Mouse (Mus musculus): ENCODE measurements around the gene Sgtb. TPM values are rescaled to one million over a fixed set of nuclear protein-coding genes. Genes with fewer than 3 reads are reported as not detected.

The Sgtb gene
- polyA plus RNA-seq, 1 experiment from 2014 or later: 32.5 TPM

- no peaks in the 10 kb centered on the region for H3K9me3 ChIP-seq (ENCODE audit: control insufficient read depth, low read length)
- H3K9ac ChIP-seq (ENCODE audit: low read depth, low read length): no peak overlapping the region
- H3K36me3 ChIP-seq (ENCODE audit: control insufficient read depth, insufficient read depth, low read length): no peaks in the 10 kb centered on the region; the same call in 1 of the 2 replicates
- no peaks in the 10 kb centered on the region for H3K4me1 ChIP-seq (ENCODE audit: control insufficient read depth, insufficient read depth, low read depth, low read length)
- H3K4me2 ChIP-seq (ENCODE audit: low read length): no peak overlapping the region
- no peak for ATAC-seq
- WGBS: 91% methylated on average over 4 of the region's 4 CpGs
- H3K4me3 ChIP-seq (ENCODE audit: low read length): no peak overlapping the region
- H3K27ac ChIP-seq (ENCODE audit: low read depth, low read length): no peak overlapping the region
- no peaks in the 10 kb centered on the region for H3K27me3 ChIP-seq (replicated peaks; ENCODE audit: control insufficient read depth, insufficient read depth, low read length)
These were observed 9.1 kb upstream of the Sgtb start for GRCm38 (mm10) chr13:104100416-104100815.

GRCm38 (mm10) chr13:104101606-104102235 is 7.8 kb upstream of the Sgtb start:
- H3K9me3 ChIP-seq (ENCODE audit: control insufficient read depth, low read length): no peaks in the 10 kb centered on the region
- H3K27me3 ChIP-seq (replicated peaks; ENCODE audit: control insufficient read depth, insufficient read depth, low read length): no peaks in the 10 kb centered on the region
- no peaks in the 10 kb centered on the region; the same call in 1 of the 2 replicates for H3K36me3 ChIP-seq (ENCODE audit: control insufficient read depth, insufficient read depth, low read length)
- no peak overlapping the region for H3K9ac ChIP-seq (ENCODE audit: low read depth, low read length)
- H3K4me3 ChIP-seq (ENCODE audit: low read length): no peak overlapping the region
- WGBS: 93% methylated on average over 5 of the region's 5 CpGs
- ATAC-seq: no peak
- H3K27ac ChIP-seq (ENCODE audit: low read depth, low read length): no peak overlapping the region
- no peaks in the 10 kb centered on the region for H3K4me1 ChIP-seq (ENCODE audit: control insufficient read depth, insufficient read depth, low read depth, low read length)
- no peak overlapping the region for H3K4me2 ChIP-seq (ENCODE audit: low read length)

GRCm38 (mm10) chr13:104108651-104109287 is 772 bp upstream of the Sgtb start:
- Histone ChIP-seq H3K4me2 (ENCODE audit: low read length) (peak overlapping the region; percentile 88), H3K4me3 (ENCODE audit: low read length) (peak overlapping the region; percentile 82), H3K9me3 (ENCODE audit: control insufficient read depth, low read length) (no peaks in the 10 kb centered on the region), H3K9ac (ENCODE audit: low read depth, low read length) (peak overlapping the region; percentile 83), H3K27ac (ENCODE audit: low read depth, low read length) (peak overlapping the region; percentile 86), H3K27me3 (replicated peaks; ENCODE audit: control insufficient read depth, insufficient read depth, low read length) (no peaks in the 10 kb centered on the region), H3K4me1 (ENCODE audit: control insufficient read depth, insufficient read depth, low read depth, low read length) (peaks cover 13% of the 10 kb centered on the region), H3K36me3 (ENCODE audit: control insufficient read depth, insufficient read depth, low read length) (peaks cover under 1% of the 10 kb centered on the region; the same call in 1 of the 2 replicates)
- no peak for ATAC-seq
- under 1% methylated on average over 24 of the region's 24 CpGs for WGBS

- Histone ChIP-seq H3K4me2 (ENCODE audit: low read length) (peak overlapping the region; percentile 88), H3K9me3 (ENCODE audit: control insufficient read depth, low read length) (no peaks in the 10 kb centered on the region), H3K27me3 (replicated peaks; ENCODE audit: control insufficient read depth, insufficient read depth, low read length) (no peaks in the 10 kb centered on the region), H3K36me3 (ENCODE audit: control insufficient read depth, insufficient read depth, low read length) (0 out of 2 replicates have a peak, but pooled peaks cover 2% of the 10 kb centered on the region), H3K4me1 (ENCODE audit: control insufficient read depth, insufficient read depth, low read depth, low read length) (peaks cover 13% of the 10 kb centered on the region), H3K27ac (ENCODE audit: low read depth, low read length) (peak overlapping the region; percentile 85), H3K4me3 (ENCODE audit: low read length) (peak overlapping the region; percentile 82), H3K9ac (ENCODE audit: low read depth, low read length) (peak overlapping the region; percentile 81)
- ATAC-seq: peak; percentile 86
- 1% methylated on average over 31 of the region's 38 CpGs for WGBS
These were observed 428 bp downstream of the Sgtb start for GRCm38 (mm10) chr13:104109816-104110521.

GRCm38 (mm10) chr13:104110526-104110925 is 985 bp downstream of the Sgtb start:
- WGBS: 26% methylated on average over 7 of the region's 7 CpGs
- ATAC-seq: no peak

DNA sequence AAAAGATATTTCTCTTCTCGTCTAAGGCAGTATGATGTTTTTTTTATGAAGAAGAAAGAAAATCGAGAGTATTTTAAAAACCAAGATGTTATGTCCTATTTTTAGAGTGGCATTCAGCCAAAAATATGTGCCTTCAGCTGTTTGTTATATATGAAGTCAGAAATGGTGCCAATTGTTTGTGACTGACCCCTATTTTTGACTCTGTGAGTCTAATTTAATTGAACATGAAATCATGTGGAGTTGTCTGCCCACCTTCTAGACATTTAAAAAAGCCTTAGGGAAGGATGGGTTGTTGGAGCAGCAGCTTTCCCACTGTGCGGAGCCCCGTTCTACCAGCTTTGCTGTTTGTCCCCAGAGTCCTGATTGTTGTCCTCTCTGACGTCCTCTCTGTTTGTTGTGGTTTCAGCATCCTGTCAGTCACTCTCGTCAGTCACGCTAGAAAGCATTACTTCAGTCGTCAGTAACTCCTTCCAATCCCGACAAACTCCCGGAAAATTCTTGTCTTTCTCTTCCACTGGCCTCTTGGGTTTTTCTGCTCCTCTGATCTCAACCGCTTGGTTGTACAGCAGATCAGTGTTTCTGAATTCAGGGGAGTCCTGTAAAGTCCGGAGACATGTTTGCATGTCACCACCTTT is 2.8 kb downstream of the Sgtb start:
- H3K4me1 ChIP-seq (ENCODE audit: control insufficient read depth, insufficient read depth, low read depth, low read length): peaks cover 13% of the 10 kb centered on the region
- no peaks in the 10 kb centered on the region for H3K27me3 ChIP-seq (replicated peaks; ENCODE audit: control insufficient read depth, insufficient read depth, low read length)
- WGBS: 35% methylated on average over 12 of the region's 12 CpGs
- no peak overlapping the region for H3K4me3 ChIP-seq (ENCODE audit: low read length)
- peak overlapping the region; percentile 2; the same call in 1 of the 2 replicates for H3K4me2 ChIP-seq (ENCODE audit: low read length)
- no peak for ATAC-seq
- H3K9ac ChIP-seq (ENCODE audit: low read depth, low read length): no peak overlapping the region
- peaks cover 17% of the 10 kb centered on the region for H3K36me3 ChIP-seq (ENCODE audit: control insufficient read depth, insufficient read depth, low read length)
- no peaks in the 10 kb centered on the region for H3K9me3 ChIP-seq (ENCODE audit: control insufficient read depth, low read length)
- no peak overlapping the region for H3K27ac ChIP-seq (ENCODE audit: low read depth, low read length)

More at GRCm38 (mm10) chr13:104110526-104110925, 985 bp downstream of the Sgtb start:
- Histone ChIP-seq H3K4me3 (ENCODE audit: low read length) (peak overlapping the region; percentile 82), H3K9ac (ENCODE audit: low read depth, low read length) (peak overlapping the region; percentile 81), H3K27me3 (replicated peaks; ENCODE audit: control insufficient read depth, insufficient read depth, low read length) (no peaks in the 10 kb centered on the region), H3K4me1 (ENCODE audit: control insufficient read depth, insufficient read depth, low read depth, low read length) (peaks cover 13% of the 10 kb centered on the region), H3K9me3 (ENCODE audit: control insufficient read depth, low read length) (no peaks in the 10 kb centered on the region), H3K36me3 (ENCODE audit: control insufficient read depth, insufficient read depth, low read length) (peaks cover 6% of the 10 kb centered on the region; the same call in 1 of the 2 replicates), H3K4me2 (ENCODE audit: low read length) (peak overlapping the region; percentile 88), H3K27ac (ENCODE audit: low read depth, low read length) (peak overlapping the region; percentile 85)

DNA sequence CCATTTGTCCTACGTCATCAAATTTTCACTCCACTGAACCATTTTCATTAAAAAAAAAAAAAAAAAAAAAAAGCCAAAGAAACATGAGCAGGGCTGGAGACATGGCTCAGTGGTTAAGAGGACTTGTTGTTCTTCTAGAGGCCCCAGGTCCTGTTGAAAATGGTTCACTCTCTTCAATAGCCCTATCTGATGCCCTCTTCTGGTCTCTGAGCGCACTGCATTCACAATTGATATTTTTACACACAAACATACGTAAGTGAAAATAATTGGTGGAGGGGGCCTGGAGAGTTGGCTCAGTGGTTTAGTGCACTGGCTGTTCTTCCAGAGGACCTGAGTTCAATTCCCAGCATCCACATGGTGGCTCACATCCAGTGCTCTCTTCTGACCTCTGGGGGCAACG is 4.2 kb downstream of the Sgtb start:
- no peaks in the 10 kb centered on the region for H3K27me3 ChIP-seq (replicated peaks; ENCODE audit: control insufficient read depth, insufficient read depth, low read length)
- peaks cover 13% of the 10 kb centered on the region for H3K4me1 ChIP-seq (ENCODE audit: control insufficient read depth, insufficient read depth, low read depth, low read length)
- H3K9me3 ChIP-seq (ENCODE audit: control insufficient read depth, low read length): no peaks in the 10 kb centered on the region
- H3K4me3 ChIP-seq (ENCODE audit: low read length): no peak overlapping the region
- no peak overlapping the region for H3K4me2 ChIP-seq (ENCODE audit: low read length)
- no peak overlapping the region for H3K27ac ChIP-seq (ENCODE audit: low read depth, low read length)
- no peak overlapping the region for H3K9ac ChIP-seq (ENCODE audit: low read depth, low read length)
- ATAC-seq: no peak
- H3K36me3 ChIP-seq (ENCODE audit: control insufficient read depth, insufficient read depth, low read length): peaks cover 22% of the 10 kb centered on the region
- 93% methylated on average over 4 of the region's 4 CpGs for WGBS

- no peak overlapping the region for H3K4me2 ChIP-seq (ENCODE audit: low read length)
- no peaks in the 10 kb centered on the region for H3K9me3 ChIP-seq (ENCODE audit: control insufficient read depth, low read length)
- WGBS: 99% methylated on average over 2 of the region's 2 CpGs
- no peaks in the 10 kb centered on the region for H3K27me3 ChIP-seq (replicated peaks; ENCODE audit: control insufficient read depth, insufficient read depth, low read length)
- ATAC-seq: no peak
- H3K4me1 ChIP-seq (ENCODE audit: control insufficient read depth, insufficient read depth, low read depth, low read length): peaks cover 13% of the 10 kb centered on the region
- H3K9ac ChIP-seq (ENCODE audit: low read depth, low read length): no peak overlapping the region
- H3K36me3 ChIP-seq (ENCODE audit: control insufficient read depth, insufficient read depth, low read length): peaks cover 22% of the 10 kb centered on the region
- H3K4me3 ChIP-seq (ENCODE audit: low read length): no peak overlapping the region
- H3K27ac ChIP-seq (ENCODE audit: low read depth, low read length): no peak overlapping the region
These were observed 5.3 kb downstream of the Sgtb start for GRCm38 (mm10) chr13:104114827-104115226.
